Mouse (Mus musculus) midbrain, embryonic 15.5 days (tissue): ENCODE measurements around the gene Ly6g6c. TPM values are rescaled to one million over a fixed set of nuclear protein-coding genes. Genes with fewer than 3 reads are reported as not detected.

ENCODE experiments used
- ATAC-seq: fragments of 200-750 bp; cut with Nextera tagmentation; replicated peaks from 2 replicates; pipeline ENCODE4 v1.8.0; 2017; ENCODE audit warnings: moderate TSS enrichment
- H3K27ac ChIP-seq: fragments of 300-500 bp; sonication (generic); 2 replicates; pipeline ENCODE4 v1.5.1; 2015; ENCODE audit warnings: mild to moderate bottlenecking, inconsistent platforms
- H3K27me3 ChIP-seq: fragments of 300-500 bp; sonication (generic); replicated peaks from 2 replicates; pipeline ENCODE4 v1.6.1; 2015; ENCODE audit warnings: inconsistent platforms
- H3K36me3 ChIP-seq: fragments of 300-500 bp; sonication (generic); replicated peaks from 2 replicates; pipeline ENCODE4 v1.6.1; 2015; ENCODE audit warnings: inconsistent platforms
- H3K4me1 ChIP-seq: fragments of 300-500 bp; sonication (generic); 2 replicates; pipeline ENCODE4 v1.6.1; 2015; ENCODE audit warnings: inconsistent platforms
- H3K4me2 ChIP-seq: fragments of 300-500 bp; sonication (generic); 2 replicates; pipeline ENCODE4 v1.6.1; 2015; ENCODE audit warnings: inconsistent platforms, mild to moderate bottlenecking, moderate library complexity
- H3K4me3 ChIP-seq: fragments of 300-500 bp; sonication (generic); 2 replicates; pipeline ENCODE4 v1.5.1; 2015; ENCODE audit warnings: mild to moderate bottlenecking, inconsistent platforms
- H3K9ac ChIP-seq: fragments of 300-500 bp; sonication (generic); 2 replicates; pipeline ENCODE4 v1.6.1; 2015; ENCODE audit warnings: mild to moderate bottlenecking, inconsistent platforms
- H3K9me3 ChIP-seq: fragments of 300-500 bp; sonication (generic); 2 replicates; pipeline ENCODE4 v1.6.1; 2016; ENCODE audit warnings: inconsistent platforms
- WGBS: fragments of 180-500 bp; shearing (Covaris S2); methylation state at CpG from one replicate; pipeline ENCODE4 v1.1.7; 2015; ENCODE audit warnings: mixed read lengths; 5-methylcytosine and 5-hydroxymethylcytosine counted together
- polyA plus RNA-seq: library from polyadenylated mRNA; unstranded; fragments of >200 nt; fragmentation: Nextera tagmentation; extraction: Ambion mirVana; gene quantifications from 2 replicates; pipeline ENCODE4 v1.2.1, GENCODE M21; 2015

Ly6g6c gene
- polyA plus RNA-seq, 1 experiment from 2014 or later, result not detected

DNA sequence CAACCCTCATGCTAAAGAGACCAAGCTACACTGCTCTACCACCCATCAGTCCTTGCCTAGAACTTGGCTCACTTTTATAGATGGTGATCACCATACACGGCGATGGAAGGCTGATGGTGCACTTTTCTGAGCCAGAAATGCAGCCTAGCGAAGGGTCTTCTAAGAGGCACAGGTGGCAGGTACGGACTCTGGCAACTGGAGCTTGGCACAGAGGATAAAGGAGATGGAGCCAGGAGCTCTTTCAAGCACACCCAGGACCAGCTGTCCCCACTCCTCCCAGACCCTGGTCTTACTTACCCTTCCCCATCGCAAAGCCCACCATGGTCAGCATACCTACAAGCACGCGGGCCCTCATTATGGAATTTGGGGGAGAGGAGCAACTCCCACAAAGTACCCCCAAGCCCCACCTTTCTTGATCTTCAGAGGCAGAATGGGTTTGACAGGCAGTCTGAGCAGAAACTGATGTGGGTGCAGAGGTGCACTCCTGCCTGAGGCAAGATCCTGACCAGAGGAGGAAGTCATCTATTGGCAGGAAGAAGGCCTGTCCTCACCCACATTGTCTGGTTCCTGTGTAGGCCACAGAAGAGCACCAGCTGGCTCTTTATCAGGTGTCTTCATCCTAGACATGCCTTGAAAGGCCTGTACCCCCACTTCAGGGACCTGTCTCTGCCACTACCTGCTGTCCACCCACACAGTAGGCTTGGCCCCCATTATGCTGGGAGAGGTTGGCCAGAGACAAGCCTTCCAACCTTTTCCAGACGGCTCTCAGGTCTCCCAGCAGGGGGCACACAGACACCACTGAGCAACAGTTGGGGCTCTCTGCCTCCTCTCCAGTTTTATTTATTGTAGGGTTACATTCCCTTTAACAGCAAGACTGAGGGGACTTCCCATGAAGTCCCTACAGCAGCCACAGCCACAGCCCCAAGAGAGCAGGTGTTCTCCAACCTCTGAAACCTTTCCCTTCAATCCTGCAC lies 50.1 kb downstream of the Ly6g6c start, which contains the start of gene Ly6g5b:
Gene Ly6g5b, minus strand, starts transcription at position 383 of the 974 bp plus-strand sequence.
- Histone ChIP-seq H3K27me3 (no peaks in the 10 kb centered on the region), H3K9me3 (no peaks in the 10 kb centered on the region), H3K4me2 (no peak within 1 kb of the TSS), H3K9ac (no peak within 1 kb of the TSS), H3K27ac (no peak within 1 kb of the TSS), H3K36me3 (peaks cover 29% of the 10 kb centered on the region), H3K4me3 (no peak within 1 kb of the TSS), H3K4me1 (peaks cover 8% of the 10 kb centered on the region)
- ATAC-seq, result no peak
- WGBS, result 88% methylated on average over 8 of the region's 8 CpGs

Other genes with a start within 250 kb of the Ly6g6c start
- 41.2 and 50.4 TPM in 2 replicates for gene Stk19, start 228.4 kb upstream of the Ly6g6c start, polyA plus RNA-seq
- 75.0 and 79.1 TPM in 2 replicates for gene Dxo, start 228.4 kb upstream of the Ly6g6c start, polyA plus RNA-seq
- 67.4 and 73.8 TPM in 2 replicates for gene Skiv2l, start 215.2 kb upstream of the Ly6g6c start, polyA plus RNA-seq
- 76.3 and 82.3 TPM in 2 replicates for gene Nelfe, start 215.0 kb upstream of the Ly6g6c start, polyA plus RNA-seq
- gene Cfb, start 202.9 kb upstream of the Ly6g6c start, polyA plus RNA-seq, result 2.6 and 3.3 TPM in 2 replicates
- 17.4 and 17.5 TPM in 2 replicates for gene Zbtb12, start 185.9 kb upstream of the Ly6g6c start, polyA plus RNA-seq
- 0.18 TPM in 1 of 2 replicates, not detected in the other for gene Gm20547, start 183.3 kb upstream of the Ly6g6c start, polyA plus RNA-seq
- 2.1 and 3.1 TPM in 2 replicates for gene C2, start 167.1 kb upstream of the Ly6g6c start, polyA plus RNA-seq
- 113 and 119 TPM in 2 replicates for gene Ehmt2, start 166.9 kb upstream of the Ly6g6c start, polyA plus RNA-seq
- gene Slc44a4, start 150.9 kb upstream of the Ly6g6c start, polyA plus RNA-seq, result not detected in 2 replicates
- 36.1 and 41.1 TPM in 2 replicates for gene Neu1, start 134.1 kb upstream of the Ly6g6c start, polyA plus RNA-seq
- 0.24 and 0.31 TPM in 2 replicates for gene Hspa1b, start 106.2 kb upstream of the Ly6g6c start, polyA plus RNA-seq
- gene Gm20481, start 95.5 kb upstream of the Ly6g6c start, polyA plus RNA-seq, result not detected in 2 replicates
- gene Hspa1a, start 93.2 kb upstream of the Ly6g6c start, polyA plus RNA-seq, result 12.7 and 13.3 TPM in 2 replicates
- 1.2 and 1.5 TPM in 2 replicates for gene Hspa1l, start 92.7 kb upstream of the Ly6g6c start, polyA plus RNA-seq
- gene Lsm2, start 83.5 kb upstream of the Ly6g6c start, polyA plus RNA-seq, result 103 and 111 TPM in 2 replicates
- 63.1 and 70.2 TPM in 2 replicates for gene Vars, start 64.4 kb upstream of the Ly6g6c start, polyA plus RNA-seq
- gene Vwa7, start 48.8 kb upstream of the Ly6g6c start, polyA plus RNA-seq, result 0.06 and 0.15 TPM in 2 replicates
- 2.5 and 2.7 TPM in 2 replicates for gene Sapcd1, start 37.4 kb upstream of the Ly6g6c start, polyA plus RNA-seq
- gene Msh5, start 18.6 kb upstream of the Ly6g6c start, polyA plus RNA-seq, result 1.6 and 3.3 TPM in 2 replicates
- 62.4 and 72.1 TPM in 2 replicates for gene Clic1, start 15.4 kb upstream of the Ly6g6c start, polyA plus RNA-seq
- gene Ddah2, start 6.4 kb upstream of the Ly6g6c start, polyA plus RNA-seq, result 337 and 380 TPM in 2 replicates
- 0.21 and 0.43 TPM in 2 replicates for gene Mpig6b, start 796 bp downstream of the Ly6g6c start, polyA plus RNA-seq
- gene Ly6g6e, start 11.5 kb downstream of the Ly6g6c start, polyA plus RNA-seq, result 0.21 and 0.32 TPM in 2 replicates
- gene Ly6g6d, start 12.7 kb downstream of the Ly6g6c start, polyA plus RNA-seq, result 1.9 and 2.5 TPM in 2 replicates
- gene Ly6g6f, start 20.2 kb downstream of the Ly6g6c start, polyA plus RNA-seq, result not detected in 2 replicates
- 105 and 113 TPM in 2 replicates for gene Abhd16a, start 23.9 kb downstream of the Ly6g6c start, polyA plus RNA-seq
- gene Ly6g5c, start 42.9 kb downstream of the Ly6g6c start, polyA plus RNA-seq, result not detected in 2 replicates
- gene Ly6g5b, start 50.0 kb downstream of the Ly6g6c start, polyA plus RNA-seq, result 1.1 and 2.2 TPM in 2 replicates
- 25.9 and 28.9 TPM in 2 replicates for gene Gpank1, start 56.1 kb downstream of the Ly6g6c start, polyA plus RNA-seq
- gene Csnk2b, start 56.7 kb downstream of the Ly6g6c start, polyA plus RNA-seq, result 316 and 319 TPM in 2 replicates
- 8.3 and 9.6 TPM in 2 replicates for gene D17H6S53E, start 61.0 kb downstream of the Ly6g6c start, polyA plus RNA-seq
- gene Apom, start 66.7 kb downstream of the Ly6g6c start, polyA plus RNA-seq, result 0.56 and 1.4 TPM in 2 replicates
- 82.9 and 83.4 TPM in 2 replicates for gene Bag6, start 69.8 kb downstream of the Ly6g6c start, polyA plus RNA-seq
- gene Prrc2a, start 99.5 kb downstream of the Ly6g6c start, polyA plus RNA-seq, result 188 and 203 TPM in 2 replicates
- 7.3 and 8.2 TPM in 2 replicates for gene Aif1, start 110.7 kb downstream of the Ly6g6c start, polyA plus RNA-seq
- 7.6 and 9.2 TPM in 2 replicates for gene Lst1, start 123.1 kb downstream of the Ly6g6c start, polyA plus RNA-seq
- gene Ltb, start 129.1 kb downstream of the Ly6g6c start, polyA plus RNA-seq, result 0.58 and 0.78 TPM in 2 replicates
- gene Tnf, start 136.6 kb downstream of the Ly6g6c start, polyA plus RNA-seq, result not detected in 2 replicates
- 0.32 and 0.69 TPM in 2 replicates for gene Lta, start 140.0 kb downstream of the Ly6g6c start, polyA plus RNA-seq
- 1.6 TPM in 1 of 2 replicates, not detected in the other for gene Gm16181, start 155.4 kb downstream of the Ly6g6c start, polyA plus RNA-seq
- gene Atp6v1g2, start 168.3 kb downstream of the Ly6g6c start, polyA plus RNA-seq, result 94.4 and 100 TPM in 2 replicates
- 11.7 and 11.8 TPM in 2 replicates for gene Nfkbil1, start 170.4 kb downstream of the Ly6g6c start, polyA plus RNA-seq
- gene Ddx39b, start 176.4 kb downstream of the Ly6g6c start, polyA plus RNA-seq, result 379 and 391 TPM in 2 replicates
- 93.4 and 105 TPM in 2 replicates for gene H2-D1, start 197.3 kb downstream of the Ly6g6c start, polyA plus RNA-seq